Mouse (Mus musculus) midbrain, embryonic 11.5 days (tissue): ENCODE data around the gene Rln1. TPM values are rescaled to one million over a fixed set of nuclear protein-coding genes. Genes with fewer than 3 reads are reported as not detected.

Experiments
- ATAC-seq: fragments of 200-750 bp; cut with Nextera tagmentation; 2 replicates; pipeline ENCODE4 v1.8.0; 2017; ENCODE audit warnings: moderate TSS enrichment, moderate library complexity; ENCODE audit not compliant: low FRiP score
- DNase-seq: peaks from one replicate; pipeline ENCODE4 v3.0.0; 2015; ENCODE audit warnings: low spot score; ENCODE audit errors: missing footprints
- H3K27ac ChIP-seq: fragments of 300-500 bp; sonication (generic); 2 replicates; pipeline ENCODE4 v1.5.1; 2014; ENCODE audit warnings: low read depth, low read length
- H3K27me3 ChIP-seq: fragments of 300-500 bp; sonication (generic); 2 replicates; pipeline ENCODE4 v1.6.1; 2014; ENCODE audit warnings: mild to moderate bottlenecking, low read length, moderate library complexity, mixed read lengths; ENCODE audit not compliant: control insufficient read depth, insufficient read depth
- H3K36me3 ChIP-seq: fragments of 300-500 bp; sonication (generic); 2 replicates; pipeline ENCODE4 v1.6.1; 2014; ENCODE audit warnings: mild to moderate bottlenecking, low read length, moderate library complexity, mixed read lengths; ENCODE audit not compliant: control insufficient read depth, insufficient read depth
- H3K4me1 ChIP-seq: fragments of 300-500 bp; sonication (generic); 2 replicates; pipeline ENCODE4 v1.6.1; 2014; ENCODE audit warnings: low read length; ENCODE audit not compliant: control insufficient read depth, insufficient read depth
- H3K4me2 ChIP-seq: fragments of 300-500 bp; sonication (generic); 2 replicates; pipeline ENCODE4 v1.6.1; 2014; ENCODE audit warnings: mild to moderate bottlenecking, moderate library complexity
- H3K4me3 ChIP-seq: fragments of 300-500 bp; sonication (generic); 2 replicates; pipeline ENCODE4 v1.5.1; 2014; ENCODE audit warnings: low read depth, low read length
- H3K9ac ChIP-seq: fragments of 300-500 bp; sonication (generic); 2 replicates; pipeline ENCODE4 v1.6.1; 2014; ENCODE audit warnings: low read length
- H3K9me3 ChIP-seq: fragments of 300-500 bp; sonication (generic); 2 replicates; pipeline ENCODE4 v1.6.1; 2016; ENCODE audit warnings: low read length; ENCODE audit not compliant: control insufficient read depth
- WGBS: fragments of 180-500 bp; shearing (Covaris S2); extraction: QIAGEN DNeasy Blood & Tissue Kit; methylation state at CpG from one replicate; pipeline ENCODE4 v1.1.7; 2014; 5-methylcytosine and 5-hydroxymethylcytosine counted together
- polyA plus RNA-seq: library from polyadenylated mRNA; unstranded; fragments of >200 nt; fragmentation: Nextera tagmentation; extraction: Ambion mirVana; gene quantifications from 2 replicates; pipeline ENCODE4 v1.2.1, GENCODE M21; 2014

The Rln1 gene
- polyA plus RNA-seq, 1 experiment from 2014 or later: 0.82 TPM

DNA sequence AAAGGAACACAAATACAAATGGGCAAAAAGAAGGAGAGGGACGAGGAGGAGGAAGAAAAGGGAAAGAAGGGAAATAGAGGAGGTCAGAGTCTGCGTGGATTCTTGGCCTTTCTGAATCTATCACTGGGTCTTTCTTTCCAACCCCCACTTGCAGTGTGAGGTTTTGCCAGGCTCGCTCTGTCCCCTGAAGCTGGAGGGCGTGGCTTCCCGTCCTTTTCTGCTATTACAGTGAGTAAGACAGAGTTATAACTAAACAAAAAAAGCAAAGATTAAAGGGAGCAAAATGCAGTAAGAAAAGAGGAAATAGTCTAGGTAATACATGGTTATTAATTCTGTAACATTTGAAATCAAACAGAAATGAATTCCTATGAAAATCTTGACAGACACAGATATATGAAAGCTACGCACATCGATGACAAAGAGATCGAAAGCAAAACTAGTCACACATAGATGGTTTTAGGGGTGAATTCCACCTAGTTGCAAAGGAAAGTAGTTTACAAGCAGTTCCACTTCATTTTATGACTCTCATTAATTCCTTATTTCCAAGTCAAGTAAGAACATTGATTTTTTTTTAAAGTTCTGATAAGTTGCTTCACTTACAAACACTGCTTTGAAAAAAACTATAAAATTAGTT is 10.9 kb downstream of the Rln1 start:
- H3K27ac ChIP-seq: no peak overlapping the region
- H3K4me1 ChIP-seq: no peaks in the 10 kb centered on the region
- ATAC-seq (no peak), DNase-seq (no peak)
- H3K27me3 ChIP-seq: no peaks in the 10 kb centered on the region
- H3K36me3 ChIP-seq: no peaks in the 10 kb centered on the region
- no peak overlapping the region for H3K4me2 ChIP-seq
- no peaks in the 10 kb centered on the region for H3K9me3 ChIP-seq
- WGBS: 80% methylated on average over 8 of the region's 8 CpGs
- H3K9ac ChIP-seq: no peak overlapping the region
- no peak overlapping the region for H3K4me3 ChIP-seq

DNA sequence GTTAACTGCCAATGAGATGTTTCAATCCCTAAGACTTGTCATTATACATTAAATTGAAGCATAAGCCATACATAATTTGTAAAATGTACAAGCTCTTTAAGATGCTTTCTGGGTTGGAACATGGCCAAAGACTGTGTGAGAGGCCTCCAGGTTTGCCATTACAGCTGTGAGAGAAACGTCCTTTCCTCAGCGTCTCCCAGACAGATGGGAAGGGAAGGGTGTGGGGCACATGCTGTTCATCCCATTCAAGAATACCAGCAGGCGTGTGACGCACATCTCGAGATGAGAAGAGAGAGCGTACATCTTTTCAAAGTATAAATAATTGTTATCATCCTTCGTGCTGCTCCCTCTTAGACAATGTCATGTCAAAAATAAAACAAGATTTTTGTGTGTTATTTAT is 21.8 kb downstream of the Rln1 start:
- H3K36me3 ChIP-seq: no peaks in the 10 kb centered on the region
- ATAC-seq (no peak), DNase-seq (no peak)
- H3K4me3 ChIP-seq: no peak overlapping the region
- H3K4me2 ChIP-seq: no peak overlapping the region
- no peaks in the 10 kb centered on the region for H3K4me1 ChIP-seq
- WGBS: 76% methylated on average over 7 of the region's 7 CpGs
- no peak overlapping the region for H3K27ac ChIP-seq
- no peak overlapping the region for H3K9ac ChIP-seq
- H3K27me3 ChIP-seq: no peaks in the 10 kb centered on the region
- H3K9me3 ChIP-seq: peaks cover 6% of the 10 kb centered on the region; the same call in 1 of the 2 replicates

DNA sequence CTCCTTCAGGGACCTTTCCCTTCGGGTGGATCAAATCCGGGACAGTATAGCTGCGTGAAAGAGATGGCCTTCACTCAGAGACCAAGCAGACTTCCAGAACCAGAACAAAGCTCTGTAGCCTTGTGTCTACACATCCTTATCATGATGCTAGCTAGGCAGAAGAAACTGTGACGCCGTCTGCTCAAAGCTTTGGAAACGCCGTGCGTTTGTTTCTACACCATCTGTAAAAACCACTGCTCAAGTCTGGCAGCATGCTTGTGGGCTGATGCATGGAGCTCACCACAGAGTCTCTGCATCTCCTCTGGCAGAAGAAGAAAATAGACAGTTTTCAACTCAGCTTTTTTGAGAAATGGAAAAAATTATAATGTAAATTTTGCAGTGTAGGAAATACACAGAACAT is 22.7 kb downstream of the Rln1 start:
- Histone ChIP-seq H3K4me3 (no peak overlapping the region), H3K36me3 (no peaks in the 10 kb centered on the region), H3K27ac (no peak overlapping the region), H3K27me3 (no peaks in the 10 kb centered on the region), H3K4me1 (no peaks in the 10 kb centered on the region), H3K4me2 (no peak overlapping the region), H3K9ac (no peak overlapping the region), H3K9me3 (peaks cover 6% of the 10 kb centered on the region; the same call in 1 of the 2 replicates)
- ATAC-seq (no peak), DNase-seq (no peak)
- 95% methylated on average over 8 of the region's 8 CpGs for WGBS

DNA sequence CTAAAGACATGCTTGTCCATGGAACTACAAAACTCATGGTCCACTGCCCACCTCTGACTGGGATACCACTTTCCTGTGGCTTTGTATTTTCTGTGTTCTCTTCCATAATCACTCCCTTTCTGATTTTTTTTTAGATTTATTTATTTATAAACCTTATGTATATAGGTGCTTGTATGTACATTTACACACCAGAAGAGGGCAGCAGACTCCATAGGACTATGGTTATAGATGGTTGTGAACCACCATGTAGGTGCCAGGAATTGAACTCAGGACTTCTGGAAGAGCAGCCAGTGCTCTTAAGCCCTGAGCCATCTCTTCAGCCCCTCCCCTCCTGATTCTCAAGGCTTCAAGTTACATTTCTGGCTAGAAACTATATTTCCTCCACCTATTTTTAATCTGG is 25.6 kb downstream of the Rln1 start:
- Histone ChIP-seq H3K4me3 (no peak overlapping the region), H3K4me2 (no peak overlapping the region), H3K27me3 (no peaks in the 10 kb centered on the region), H3K27ac (no peak overlapping the region), H3K4me1 (no peaks in the 10 kb centered on the region), H3K9me3 (no peaks in the 10 kb centered on the region), H3K36me3 (no peaks in the 10 kb centered on the region), H3K9ac (no peak overlapping the region)
- no peak for DNase-seq
- ATAC-seq: no peak

DNA sequence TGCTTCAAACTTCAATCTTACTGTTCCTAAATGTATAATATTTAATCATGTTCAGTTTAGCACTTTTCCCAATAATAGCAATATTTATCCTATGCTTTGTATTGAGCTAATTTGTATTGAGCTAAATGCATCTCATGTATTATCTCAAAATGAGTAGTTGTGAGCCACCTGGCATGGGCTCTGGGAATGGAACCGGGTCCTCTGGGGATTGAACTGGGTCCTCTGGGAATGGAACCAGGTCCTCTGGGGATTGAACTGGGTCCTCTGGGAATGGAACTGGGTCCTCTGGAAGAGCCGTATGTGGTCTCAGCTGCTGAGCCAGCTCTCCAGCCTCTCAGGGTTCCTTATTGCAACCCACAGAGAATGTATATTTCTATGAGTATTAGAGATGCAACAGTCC is 32.4 kb downstream of the Rln1 start:
- WGBS: 92% methylated on average over 2 of the region's 2 CpGs
- Histone ChIP-seq H3K4me1 (no peaks in the 10 kb centered on the region), H3K9ac (no peak overlapping the region), H3K27ac (no peak overlapping the region), H3K36me3 (no peaks in the 10 kb centered on the region), H3K27me3 (no peaks in the 10 kb centered on the region), H3K9me3 (no peaks in the 10 kb centered on the region), H3K4me3 (no peak overlapping the region), H3K4me2 (no peak overlapping the region)
- ATAC-seq (no peak), DNase-seq (no peak)

DNA sequence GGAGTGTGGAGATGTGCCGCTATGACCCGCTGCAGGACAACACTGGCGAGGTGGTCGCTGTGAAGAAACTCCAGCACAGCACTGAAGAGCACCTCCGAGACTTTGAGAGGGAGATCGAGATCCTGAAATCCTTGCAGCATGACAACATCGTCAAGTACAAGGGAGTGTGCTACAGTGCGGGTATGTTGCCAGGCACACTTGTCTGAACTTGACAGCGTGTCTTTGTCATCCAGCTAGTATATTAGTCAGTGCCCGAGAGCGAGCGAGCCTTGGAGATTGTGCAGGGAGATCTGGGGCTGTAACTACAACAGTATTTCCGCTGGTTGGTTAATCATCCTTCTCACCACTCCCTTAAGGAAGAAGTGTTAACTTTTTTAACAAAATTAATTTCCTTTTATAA is 33.6 kb downstream of the Rln1 start:
- no peak for DNase-seq
- no peak for ATAC-seq
- Histone ChIP-seq H3K9ac (no peak overlapping the region), H3K27me3 (no peaks in the 10 kb centered on the region), H3K9me3 (no peaks in the 10 kb centered on the region), H3K27ac (no peak overlapping the region), H3K36me3 (no peaks in the 10 kb centered on the region), H3K4me3 (no peak overlapping the region), H3K4me1 (no peaks in the 10 kb centered on the region), H3K4me2 (no peak overlapping the region)
- 94% methylated on average over 13 of the region's 13 CpGs for WGBS

DNA sequence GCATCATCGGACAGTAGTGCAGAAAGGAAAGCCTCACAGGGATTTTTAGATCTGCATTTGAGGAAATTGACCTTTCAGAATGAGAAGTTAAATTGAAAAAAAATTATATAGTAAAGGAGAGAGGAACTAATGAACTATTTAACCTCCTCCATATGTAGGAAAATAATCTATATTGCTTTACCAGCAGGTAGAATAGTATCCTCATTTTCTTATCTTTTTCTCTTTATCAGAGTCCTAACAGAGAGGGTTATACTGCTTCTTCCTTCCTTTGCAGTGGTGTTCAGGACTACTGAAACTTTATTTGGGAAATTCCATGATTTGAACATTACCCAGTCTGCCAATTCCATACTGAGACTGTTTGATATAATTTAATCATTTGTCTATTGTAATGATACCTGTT is 37.1 kb downstream of the Rln1 start:
- H3K9ac ChIP-seq: no peak overlapping the region
- H3K4me2 ChIP-seq: no peak overlapping the region
- H3K9me3 ChIP-seq: no peaks in the 10 kb centered on the region
- DNase-seq (no peak), ATAC-seq (no peak)
- no peaks in the 10 kb centered on the region for H3K27me3 ChIP-seq
- WGBS: 94% methylated on average over 1 of the region's 1 CpGs
- H3K4me1 ChIP-seq: no peaks in the 10 kb centered on the region
- H3K27ac ChIP-seq: no peak overlapping the region
- no peak overlapping the region for H3K4me3 ChIP-seq
- no peaks in the 10 kb centered on the region for H3K36me3 ChIP-seq

DNA sequence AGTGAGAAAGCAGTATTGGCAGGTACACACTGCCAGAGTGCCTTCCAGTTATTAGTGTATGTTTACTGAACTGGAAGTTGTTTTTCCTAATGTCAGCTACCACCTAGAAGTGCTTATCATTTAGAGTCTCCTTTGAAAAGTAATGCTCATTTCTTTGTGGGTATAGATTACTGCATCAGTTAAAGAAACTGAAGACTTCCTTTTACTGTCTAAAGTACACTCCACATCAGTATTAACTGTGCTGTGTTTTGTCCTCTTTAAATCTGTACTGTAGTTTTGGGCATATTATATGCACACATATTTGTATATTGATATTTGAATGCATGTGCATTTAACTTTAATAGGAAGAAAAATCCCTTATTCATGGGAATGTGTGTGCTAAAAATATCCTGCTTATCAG is 38.3 kb downstream of the Rln1 start:
- Histone ChIP-seq H3K9me3 (no peaks in the 10 kb centered on the region), H3K36me3 (peaks cover 3% of the 10 kb centered on the region; the same call in 1 of the 2 replicates), H3K27me3 (no peaks in the 10 kb centered on the region), H3K4me1 (no peaks in the 10 kb centered on the region), H3K9ac (no peak overlapping the region), H3K4me3 (no peak overlapping the region), H3K27ac (no peak overlapping the region), H3K4me2 (no peak overlapping the region)
- DNase-seq: no peak
- ATAC-seq: no peak

DNA sequence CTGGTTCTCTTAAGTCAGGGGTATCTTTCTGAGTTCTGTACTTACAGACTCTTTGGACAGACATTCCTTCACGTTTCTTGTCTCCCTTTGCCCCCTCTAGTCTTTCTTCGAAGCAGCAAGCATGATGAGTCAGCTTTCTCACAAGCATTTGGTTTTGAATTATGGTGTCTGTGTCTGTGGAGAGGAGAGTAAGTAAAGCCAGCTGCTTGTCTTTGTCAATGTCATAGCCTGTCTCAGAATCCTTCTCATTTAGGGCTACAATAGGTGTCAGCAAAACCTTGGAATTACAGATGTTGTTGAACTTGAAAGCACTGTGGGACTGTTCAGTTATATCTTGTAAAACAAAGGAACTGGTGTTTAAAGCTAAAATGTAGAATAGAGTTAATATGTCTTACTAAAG is 39.7 kb downstream of the Rln1 start:
- peaks cover 3% of the 10 kb centered on the region; the same call in 1 of the 2 replicates for H3K36me3 ChIP-seq
- no peak overlapping the region for H3K9ac ChIP-seq
- ATAC-seq: no peak

More for the DNA sequence above, 39.7 kb downstream of the Rln1 start:
- no peak overlapping the region for H3K27ac ChIP-seq
- 61% methylated on average over 2 of the region's 2 CpGs for WGBS
- no peak for DNase-seq
- no peaks in the 10 kb centered on the region for H3K4me1 ChIP-seq
- H3K4me2 ChIP-seq: no peak overlapping the region
- no peak overlapping the region for H3K4me3 ChIP-seq
- H3K27me3 ChIP-seq: no peaks in the 10 kb centered on the region
- no peaks in the 10 kb centered on the region for H3K9me3 ChIP-seq
